Mouse (Mus musculus) embryonic fibroblast, embryonic 13.5 days (primary cell): ENCODE measurements around the gene Lalba.

ENCODE experiments used
- CTCF ChIP-seq: IDR thresholded peaks from 2 replicates; pipeline ENCODE4 v1.5.1; 2011; ENCODE audit warnings: mild to moderate bottlenecking, control low read depth, low read length, moderate library complexity, borderline replicate concordance; ENCODE audit not compliant: insufficient read depth
- POLR2A ChIP-seq: IDR thresholded peaks from 2 replicates; pipeline ENCODE4 v1.6.1; 2011; ENCODE audit warnings: low read depth, mild to moderate bottlenecking, control low read depth, low read length, moderate library complexity

DNA sequence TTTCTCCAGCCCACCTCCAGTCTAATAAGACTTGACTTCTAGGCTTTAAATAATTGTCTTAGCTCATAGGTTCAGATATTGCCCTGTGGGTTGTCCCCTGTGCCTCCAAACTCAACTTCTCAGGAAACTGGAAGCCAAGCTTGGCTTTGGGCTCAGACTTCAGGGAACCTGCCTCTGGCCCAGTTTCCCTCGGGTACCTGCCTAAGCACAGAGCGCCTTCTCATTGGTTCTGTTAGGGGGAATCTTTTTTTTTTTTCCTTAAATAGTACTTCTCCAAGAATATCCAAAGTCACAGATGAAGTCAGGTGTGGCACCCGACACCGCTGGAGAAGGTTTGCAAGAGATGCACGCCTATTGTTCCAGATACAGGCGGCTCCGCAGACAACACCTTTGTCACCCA, 30.2 kb downstream of the Lalba start, which contains the start of gene Olfr281:
- no peak for TF ChIP-seq POLR2A
- TF ChIP-seq CTCF, result no peak
